Comparison of ENCODE assay signal across 18 mouse cellular contexts in genomic region chr7:83307112-83307511, GRCm38 (mm10).
"Had no signal": no experiment of that assay in that cellular context is flagged by ENCODE, and none has a peak within 500 bp of the region (broad histone marks: within the 10 kb centered on the region; RNA-seq: fewer than 3 reads in every experiment).

No protein-coding gene starts in this region.

- H3K4me3 ChIP-seq: lung, embryonic 15.5 days; midbrain, embryonic 10.5 days; midbrain, embryonic 12.5 days; myocyte; neural tube, embryonic 13.5 days; neural tube, embryonic 15.5 days; stomach, embryonic 15.5 days had no signal

- H3K36me3 ChIP-seq: lung, embryonic 15.5 days; midbrain, embryonic 10.5 days; midbrain, embryonic 12.5 days; neural tube, embryonic 13.5 days; neural tube, embryonic 15.5 days; stomach, embryonic 15.5 days had no signal

- DNase-seq: lung, adult 18-20 months; lung, postnatal 4 days; midbrain, embryonic 14.5 days; retina, postnatal 1 day; right cerebral cortex, adult 18-20 months; right cerebral cortex, postnatal 25 days; right cerebral cortex, postnatal 4 days; spleen, adult 18-20 months; thymus, adult 2 months; thymus, postnatal 25 days had no signal

- H3K27me3 ChIP-seq: lung, embryonic 15.5 days; midbrain, embryonic 12.5 days; neural tube, embryonic 13.5 days; neural tube, embryonic 15.5 days; stomach, embryonic 15.5 days had no signal

- H3K4me1 ChIP-seq: lung, embryonic 15.5 days; midbrain, embryonic 10.5 days; midbrain, embryonic 12.5 days; neural tube, embryonic 13.5 days; neural tube, embryonic 15.5 days; stomach, embryonic 15.5 days had no signal

- H3K27ac ChIP-seq: lung, embryonic 15.5 days; midbrain, embryonic 10.5 days; midbrain, embryonic 12.5 days; neural tube, embryonic 13.5 days; neural tube, embryonic 15.5 days; stomach, embryonic 15.5 days; stomach, postnatal 0 days had no signal

- H3K9me3 ChIP-seq: lung, embryonic 15.5 days; midbrain, embryonic 12.5 days; neural tube, embryonic 15.5 days; stomach, embryonic 15.5 days had no signal
